Mouse (Mus musculus) spleen, adult 10 weeks (tissue): ENCODE measurements around the gene Ly75. TPM values are rescaled to one million over a fixed set of nuclear protein-coding genes. Genes with fewer than 3 reads are reported as not detected.

ENCODE experiments used
- polyA plus RNA-seq: library from polyadenylated mRNA; stranded (reverse); fragments of 350-450 nt; fragmentation: Illumina TruSeq; extraction: RNeasy Lipid Tissue Mini Kit (QIAGEN cat#74804); gene quantifications from one replicate; pipeline ENCODE4 v1.2.3, GENCODE M21; 2015; ENCODE audit warnings: low replicate concordance; ENCODE audit not compliant: insufficient read depth

Gene Ly75
- 21.1 TPM for polyA plus RNA-seq

GRCm38 (mm10) chr2:60382858-60383669 lies at the start of gene Ly75:
Gene Ly75 (minus strand): TSS chr2:60383303.

GRCm38 (mm10) chr2:60284467-60284821 lies 98.7 kb downstream of the Ly75 start, which contains the start of gene Cd302:
Gene Cd302 (minus strand): TSS chr2:60284488.

Other genes starting within 250 kb of the Ly75 start
- 114 TPM for gene Baz2b, start 173.5 kb downstream of the Ly75 start, polyA plus RNA-seq
- 153 TPM for gene March7, start 173.4 kb downstream of the Ly75 start, polyA plus RNA-seq
- 58.5 TPM for gene Cd302, start 98.8 kb downstream of the Ly75 start, polyA plus RNA-seq
- gene Pla2r1, start 170.0 kb upstream of the Ly75 start, polyA plus RNA-seq: 5.6 TPM